In the genomic region with DNA sequence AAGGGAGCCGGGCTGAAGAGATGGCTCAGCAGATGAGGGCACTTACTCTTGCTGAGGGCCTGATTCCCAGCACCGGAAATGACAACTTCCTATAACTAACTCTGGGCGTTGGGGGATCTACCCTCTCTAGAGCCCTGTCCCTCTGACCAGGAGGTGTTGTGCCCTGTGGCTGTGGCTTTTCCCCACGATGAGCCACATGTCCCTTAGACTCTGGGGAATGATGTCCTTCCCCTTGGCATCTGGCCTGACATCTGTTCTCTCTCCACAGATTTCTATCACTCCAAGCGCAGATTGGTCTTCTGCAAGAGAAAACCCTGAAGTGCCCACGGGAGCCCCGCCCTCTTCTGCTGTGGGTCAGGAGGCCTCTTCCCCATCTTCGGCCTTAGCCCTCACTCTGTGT, we compare ENCODE assay signal across 21 mouse cellular contexts. TPM values are rescaled to one million over a fixed set of nuclear protein-coding genes. Genes with fewer than 3 reads are reported as not detected.
DNase-seq lines count a peak whose midpoint lies in the region; ATAC-seq lines count a peak whose summit lies in the region.
"Had no signal": no experiment of that assay in that cellular context is flagged by ENCODE, and none has a peak within 500 bp of the region (broad histone marks: within the 10 kb centered on the region; RNA-seq: fewer than 3 reads in every experiment).

No protein-coding gene starts in this region.

- no peak overlapping the region for H3K27ac ChIP-seq in forebrain, embryonic 11.5 days (ENCODE audit: low read depth, low read length)
- no peak overlapping the region for H3K27ac ChIP-seq in forebrain, embryonic 14.5 days (ENCODE audit: low read depth, low read length)
- H3K27ac ChIP-seq: embryonic facial prominence, embryonic 15.5 days; heart, embryonic 10.5 days; hindbrain, postnatal 0 days; left cerebral cortex, adult 2 months; liver, embryonic 13.5 days had no signal

- no peak for ATAC-seq in forebrain, embryonic 11.5 days (replicated peaks; ENCODE audit: low FRiP score)
- no peak for ATAC-seq in forebrain, embryonic 14.5 days
- 0 out of 2 replicates have a peak, but pooled peaks have one; percentile 12 for ATAC-seq in megakaryocyte progenitor cell, adult 5-6 weeks (replicated peaks; ENCODE audit: poor library complexity)
- ATAC-seq in CD4-positive, CD25-positive, alpha-beta regulatory T cell, adult 4 months = no peak
- ATAC-seq: forebrain, postnatal 0 days; hindbrain, postnatal 0 days; midbrain, embryonic 16.5 days had no signal

- H3K4me1 ChIP-seq in forebrain, embryonic 11.5 days (replicated peaks; ENCODE audit: control insufficient read depth, insufficient read depth, low read length) = peaks cover 7% of the 10 kb centered on the region; the same call in 1 of the 2 replicates
- H3K4me1 ChIP-seq in forebrain, embryonic 14.5 days (ENCODE audit: control insufficient read depth, insufficient read depth, low read length) = peaks cover 10% of the 10 kb centered on the region

- no peak overlapping the region for H3K9ac ChIP-seq in forebrain, embryonic 11.5 days (ENCODE audit: low read length)
- no peak overlapping the region for H3K9ac ChIP-seq in forebrain, embryonic 14.5 days (ENCODE audit: low read length)
- H3K9ac ChIP-seq: embryonic facial prominence, embryonic 15.5 days; forebrain, postnatal 0 days; liver, embryonic 13.5 days; lung, embryonic 14.5 days had no signal

- H3K27me3 ChIP-seq in forebrain, embryonic 11.5 days (ENCODE audit: control insufficient read depth, insufficient read depth, low read length) = peaks cover 9% of the 10 kb centered on the region
- H3K27me3 ChIP-seq in forebrain, embryonic 14.5 days (replicated peaks; ENCODE audit: control insufficient read depth, insufficient read depth, low read length) = peaks cover 7% of the 10 kb centered on the region

- H3K9me3 ChIP-seq in forebrain, embryonic 11.5 days (ENCODE audit: control insufficient read depth, low read length) = no peaks in the 10 kb centered on the region
- no peaks in the 10 kb centered on the region for H3K9me3 ChIP-seq in forebrain, embryonic 14.5 days (replicated peaks; ENCODE audit: control insufficient read depth, low read length)
- H3K9me3 ChIP-seq: embryonic facial prominence, embryonic 15.5 days; liver, embryonic 13.5 days had no signal

- peak; percentile 23 for DNase-seq in forebrain, embryonic 11.5 days (ENCODE audit: low spot score)
- DNase-seq in forebrain, embryonic 14.5 days (ENCODE audit: low spot score) = no peak
- DNase-seq in right cerebral cortex, postnatal 10 days (ENCODE audit: low spot score in 2 of 2) = peak; percentile 16 to 19
- no peak for DNase-seq in right cerebral cortex, postnatal 4 days
- DNase-seq in 416B (ENCODE audit: low read depth) = peak; percentile 79
- DNase-seq: adrenal gland, postnatal 25 days; cerebellum, adult 9-10 months; forebrain, postnatal 0 days; heart, postnatal 4 days; kidney, adult 11 months; layer of hippocampus, adult 9-11 months; liver, embryonic 13.5 days; lung, embryonic 14.5 days; lung, postnatal 36 days had no signal

- H3K4me2 ChIP-seq in forebrain, embryonic 11.5 days (ENCODE audit: low read depth, low read length, severe bottlenecking) = no peak overlapping the region
- no peak overlapping the region for H3K4me2 ChIP-seq in forebrain, embryonic 14.5 days (ENCODE audit: low read length)
- H3K4me2 ChIP-seq: embryonic facial prominence, embryonic 15.5 days; liver, embryonic 13.5 days; lung, embryonic 14.5 days had no signal

- no peak overlapping the region for H3K4me3 ChIP-seq in forebrain, embryonic 11.5 days (ENCODE audit: low read depth, low read length)
- no peak overlapping the region for H3K4me3 ChIP-seq in forebrain, embryonic 14.5 days (ENCODE audit: low read depth, low read length)
- H3K4me3 ChIP-seq: embryonic facial prominence, embryonic 15.5 days; heart, embryonic 10.5 days; left cerebral cortex, adult 2 months; liver, embryonic 13.5 days had no signal

- 90% methylated on average over 8 of the region's 8 CpGs for WGBS in forebrain, embryonic 11.5 days
- 88% methylated on average over 8 of the region's 8 CpGs for WGBS in forebrain, embryonic 14.5 days

- no peaks in the 10 kb centered on the region for H3K36me3 ChIP-seq in forebrain, embryonic 11.5 days (ENCODE audit: control insufficient read depth, insufficient read depth, low read length)
- H3K36me3 ChIP-seq in forebrain, embryonic 14.5 days (ENCODE audit: control insufficient read depth, insufficient read depth, low read length) = no peaks in the 10 kb centered on the region

RNA-seq across cellular contexts. Expression of gene Cdkn1a, which starts 8.3 kb away (rescaled TPM):
- 27.3 and 33.1 TPM in 2 replicates for polyA plus RNA-seq in forebrain, embryonic 11.5 days (2014; fragmentation: Nextera tagmentation; extraction: Ambion mirVana)
- polyA plus RNA-seq in forebrain, embryonic 14.5 days (2014; fragmentation: Nextera tagmentation; extraction: Ambion mirVana) = 41.0 and 43.3 TPM in 2 replicates
- total RNA-seq in megakaryocyte progenitor cell, adult 5-6 weeks (2015) = 7.8 and 11.4 TPM in 2 replicates
- total RNA-seq in megakaryocyte progenitor cell, adult 5-6 weeks (2017) = 1.3 and 3.6 TPM in 2 replicates
- 1 to 10 TPM; 2.5 to 4.6 TPM for polyA plus RNA-seq in CD4-positive, CD25-positive, alpha-beta regulatory T cell, adult 4 months (2017; shearing (Covaris generic))

RNA-seq across cellular contexts. Expression of gene Rab44, which starts 14.9 kb away (rescaled TPM):
- polyA plus RNA-seq in forebrain, embryonic 11.5 days (2014; fragmentation: Nextera tagmentation; extraction: Ambion mirVana) = 0.08 TPM in 1 of 2 replicates, not detected in the other
- polyA plus RNA-seq in forebrain, embryonic 14.5 days (2014; fragmentation: Nextera tagmentation; extraction: Ambion mirVana) = not detected in 2 replicates
- total RNA-seq in megakaryocyte progenitor cell, adult 5-6 weeks (2015) = 188 and 202 TPM in 2 replicates
- total RNA-seq in megakaryocyte progenitor cell, adult 5-6 weeks (2017) = 286 and 295 TPM in 2 replicates
- polyA plus RNA-seq in CD4-positive, CD25-positive, alpha-beta regulatory T cell, adult 4 months (2017; shearing (Covaris generic)) = not detected
- total RNA-seq: forebrain, postnatal 0 days had no signal
- polyA plus RNA-seq: forebrain, postnatal 0 days had no signal

Comparison
In these comparisons a context has a peak if more than half of its experiments do, and no peak if none do; other contexts are left out.
1. DNase-seq: peak in forebrain, embryonic 11.5 days (single experiment), right cerebral cortex, postnatal 10 days (2 of 2) and 416B (single experiment); none in forebrain, embryonic 14.5 days (single experiment) and right cerebral cortex, postnatal 4 days (single experiment).